Mouse (Mus musculus) megakaryocyte, adult 5-6 weeks (primary cell): ENCODE results near the gene Hectd1. TPM values are rescaled to one million over a fixed set of nuclear protein-coding genes. Genes with fewer than 3 reads are reported as not detected.

Source experiments
- ATAC-seq: 2 replicates; pipeline ENCODE4 v1.8.0; 2016; ENCODE audit warnings: mild to moderate bottlenecking, inconsistent platforms; ENCODE audit not compliant: poor library complexity, severe bottlenecking
- total RNA-seq, 2 experiments: library from RNA; stranded (forward) in 1 of 2; stranded (reverse) in 1 of 2; fragments of 153-499, 151-499 nt in 1 of 2; fragments of 221-1000, 200-1000 nt in 1 of 2; gene quantifications; 2 replicates each; pipeline versions ENCODE4 v1.2.3 to v1.2.4; 2015 to 2017

Gene Hectd1
- total RNA-seq, 2 experiments from 2014 or later, result 49.2 to 89.7 TPM

DNA sequence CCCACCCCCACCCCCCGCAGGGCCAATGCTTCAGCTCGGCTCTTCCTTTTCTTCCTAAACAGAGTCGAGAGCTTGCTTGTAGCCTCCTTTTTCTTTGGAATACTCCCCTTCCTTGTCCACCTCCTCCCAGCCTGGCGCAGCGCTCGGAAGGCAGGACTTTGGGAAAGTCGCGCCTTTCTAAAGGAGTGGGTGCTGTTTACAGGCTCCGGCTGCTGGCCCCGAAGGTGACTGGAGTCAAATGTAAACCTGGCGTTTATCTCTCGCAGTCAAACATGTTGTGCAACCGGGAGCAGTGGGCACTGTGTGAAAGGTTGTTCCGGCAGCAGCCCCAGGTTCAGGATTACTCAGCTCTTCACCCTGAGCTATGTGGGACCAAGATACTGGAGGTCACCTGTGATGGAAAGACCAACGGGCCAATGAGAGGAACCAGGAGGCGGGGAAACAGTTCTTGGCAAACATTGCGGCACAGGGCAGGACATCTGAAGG is 15.5 kb upstream of the Hectd1 start:
- peak; percentile 97 for ATAC-seq

DNA sequence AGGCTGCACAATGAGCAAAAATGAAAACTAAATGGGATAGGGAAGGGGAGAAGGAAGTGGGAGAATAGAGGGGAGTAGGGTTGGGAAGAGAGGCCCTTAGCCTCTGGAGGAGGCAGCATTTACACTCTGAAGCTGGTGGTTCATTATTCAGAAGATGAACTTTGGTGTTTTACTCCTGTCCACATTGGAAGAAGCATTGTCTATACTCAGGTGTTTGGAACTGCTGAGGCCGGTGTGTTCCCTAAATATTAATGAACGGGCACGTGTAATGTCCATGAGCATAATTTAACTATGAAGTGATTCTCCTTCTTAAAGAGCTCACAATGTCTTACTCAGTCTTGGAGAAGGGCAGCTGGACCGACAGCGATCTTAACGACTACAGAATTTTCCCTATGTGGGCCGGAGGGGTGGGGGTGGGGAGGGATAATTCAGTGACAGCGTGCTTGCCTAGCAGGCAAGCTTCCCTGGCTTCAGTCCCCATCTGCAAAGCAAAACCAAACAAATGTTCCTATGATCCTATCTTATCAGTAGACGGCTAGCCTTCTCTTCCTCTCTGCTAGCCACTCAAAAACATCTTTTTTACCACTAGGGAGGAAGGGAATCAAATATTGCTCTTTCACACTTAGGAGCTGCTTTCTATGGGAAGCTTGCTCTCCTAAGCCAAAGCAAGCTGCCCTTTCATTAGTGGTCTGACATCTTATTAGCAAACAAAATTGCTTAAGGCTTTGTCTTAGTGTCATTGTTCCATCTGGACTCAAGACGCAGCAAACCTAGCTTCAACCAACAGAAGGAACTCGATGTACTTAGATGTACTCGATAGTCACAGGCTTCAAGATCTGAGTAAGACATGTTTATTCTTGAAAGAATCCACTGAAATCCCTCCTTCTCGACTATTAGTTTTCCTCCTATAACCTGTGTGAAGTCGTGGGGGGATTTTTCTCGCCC is 14.5 kb upstream of the Hectd1 start:
- ATAC-seq, result no peak

DNA sequence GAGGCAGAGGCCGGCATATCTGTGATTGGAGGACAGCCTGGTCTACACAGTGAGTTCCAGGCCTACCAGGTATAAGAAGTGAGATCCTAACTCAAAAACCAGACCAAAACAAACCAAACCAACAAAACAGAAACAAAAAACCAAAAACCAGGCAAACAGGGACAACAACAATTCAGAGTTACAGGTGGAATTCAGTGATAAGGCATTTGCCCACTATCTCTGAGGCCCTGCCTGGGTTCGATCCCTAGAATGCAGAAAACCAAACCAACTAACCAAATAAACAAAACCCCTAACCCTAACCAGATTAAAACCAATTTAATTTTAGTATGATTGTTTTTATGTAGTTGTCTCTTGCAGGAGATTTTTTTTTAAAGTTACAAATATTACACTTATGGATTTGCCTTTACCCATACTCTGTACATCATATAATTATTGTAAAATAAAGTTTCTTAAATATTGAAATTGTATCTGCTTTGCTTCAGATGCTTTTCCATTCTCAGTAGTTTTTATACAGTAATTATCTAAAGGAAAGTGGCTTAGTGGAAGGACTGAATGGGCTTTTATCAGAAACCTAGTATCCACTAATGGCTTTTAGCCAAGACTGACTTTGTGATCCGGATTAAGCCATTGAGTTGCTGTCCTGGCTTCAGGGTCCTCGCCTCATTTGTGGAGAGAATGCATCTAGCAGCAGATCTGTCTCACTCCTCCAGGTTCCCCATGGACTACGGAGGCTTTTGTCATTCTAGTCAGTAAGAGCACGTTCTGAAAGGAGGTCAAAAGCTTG is 12.9 kb upstream of the Hectd1 start:
- no peak for ATAC-seq

DNA sequence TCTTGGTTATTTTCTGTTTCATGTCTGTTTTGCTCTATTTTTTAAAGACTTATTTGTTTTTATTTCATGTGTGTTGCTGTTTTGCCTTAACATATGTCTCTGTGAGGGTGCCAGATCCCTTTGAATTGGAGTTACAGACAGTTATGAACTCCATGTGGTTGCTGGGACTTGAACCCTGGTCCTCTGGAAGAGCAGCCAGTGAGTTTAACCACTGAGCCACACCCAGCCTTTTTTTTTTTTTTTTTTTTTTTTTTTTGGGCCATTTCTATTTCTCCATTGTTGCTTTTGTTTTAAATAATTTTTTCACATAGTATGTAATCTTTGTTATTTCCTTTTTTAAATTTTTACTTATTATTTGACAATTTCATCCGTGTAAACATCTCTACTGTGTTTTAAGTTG is 10.5 kb upstream of the Hectd1 start:
- ATAC-seq, result no peak

DNA sequence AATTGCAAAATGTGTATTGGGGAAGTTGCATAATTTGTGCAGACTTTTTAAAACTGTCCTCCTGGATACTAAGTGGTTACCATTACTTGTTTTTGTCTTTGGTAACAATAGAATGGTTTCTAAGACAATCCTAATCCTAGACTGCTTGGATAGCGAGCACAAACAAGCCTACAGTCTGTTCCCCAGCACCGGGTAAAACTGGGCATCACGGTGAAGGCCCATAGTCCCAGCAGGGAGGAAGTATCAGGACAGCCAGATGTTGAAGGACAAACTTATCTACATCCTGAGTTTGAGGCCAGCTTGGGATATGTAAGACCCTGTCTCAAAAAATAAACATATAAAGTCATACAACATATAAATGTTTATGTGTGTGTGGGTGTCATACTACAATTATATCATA is 5.9 kb upstream of the Hectd1 start:
- no peak for ATAC-seq

DNA sequence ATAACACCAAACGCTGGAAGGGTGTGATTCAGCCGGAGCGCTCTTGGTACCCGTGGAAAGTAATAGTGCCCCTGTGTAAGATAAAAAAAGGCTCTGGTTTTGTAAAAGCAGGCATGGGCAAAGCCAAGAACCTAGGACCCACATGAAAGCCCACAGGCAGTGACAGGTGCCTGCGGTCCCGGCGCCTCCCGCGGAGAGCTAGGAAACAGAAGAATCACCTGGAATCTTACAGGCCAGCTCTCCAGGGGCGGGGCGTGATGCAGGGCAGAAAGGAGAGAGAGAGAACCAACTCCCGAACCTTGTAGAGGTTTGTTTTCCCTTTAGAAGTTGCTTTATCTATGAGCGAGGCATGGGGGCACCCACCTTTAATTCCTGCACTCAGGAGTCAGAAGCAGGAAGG is 2.6 kb upstream of the Hectd1 start:
- ATAC-seq, result no peak

DNA sequence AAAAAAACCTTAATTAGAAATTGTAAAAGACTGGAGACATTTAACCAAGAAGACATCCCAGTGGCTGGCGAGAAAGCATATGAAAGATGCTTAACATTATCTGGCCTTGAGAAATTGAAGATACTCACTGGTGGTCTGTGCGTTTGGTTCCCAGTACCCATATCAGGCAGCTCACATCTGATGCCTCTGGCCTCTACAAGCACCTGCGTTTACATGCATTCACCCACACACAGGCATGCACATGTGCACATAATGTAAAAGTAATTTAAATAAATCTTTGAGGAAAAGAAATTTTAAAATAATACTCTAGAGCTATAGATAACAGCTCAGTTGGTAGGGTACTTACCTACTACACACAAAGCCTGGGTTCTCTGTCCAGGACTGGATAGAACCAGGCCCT is 2.0 kb upstream of the Hectd1 start:
- no peak for ATAC-seq

DNA sequence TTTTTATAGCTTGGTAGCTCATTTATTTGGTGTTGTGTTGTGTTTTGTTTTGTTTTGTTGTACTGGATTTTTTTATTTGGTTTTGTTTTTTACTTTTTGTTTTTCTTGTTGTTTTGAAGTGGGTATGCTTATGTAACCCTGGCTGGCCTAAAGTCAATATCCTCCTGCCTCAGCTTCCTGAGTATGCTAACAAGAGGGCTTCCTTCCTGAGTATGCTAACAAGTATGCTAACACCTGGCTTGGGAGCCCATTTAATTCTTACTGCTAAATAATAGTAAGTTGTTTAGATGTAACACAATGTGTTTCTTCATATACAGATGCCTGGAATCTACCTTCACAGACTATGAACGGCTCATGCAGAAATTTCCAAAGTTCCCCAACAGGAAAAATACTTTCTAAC is 1.3 kb upstream of the Hectd1 start:
- ATAC-seq, result no peak

DNA sequence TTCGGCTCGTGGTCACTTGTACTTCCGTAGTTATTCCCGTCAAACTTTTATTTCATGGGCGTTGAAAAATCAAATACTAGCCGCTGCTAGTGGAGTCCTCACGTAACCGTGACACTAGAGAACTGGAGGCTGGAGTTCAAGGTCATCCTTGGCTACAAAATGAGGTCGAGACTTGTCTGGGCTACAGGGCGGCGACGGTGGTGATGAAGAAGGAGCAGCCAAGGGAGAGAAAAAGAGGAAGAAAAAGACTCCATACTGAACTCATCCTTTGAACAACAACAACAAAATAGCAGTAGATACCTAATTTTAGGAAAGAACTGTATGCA is 704 bp upstream of the Hectd1 start:
- peak; percentile 53; the same call in 1 of the 2 replicates for ATAC-seq

DNA sequence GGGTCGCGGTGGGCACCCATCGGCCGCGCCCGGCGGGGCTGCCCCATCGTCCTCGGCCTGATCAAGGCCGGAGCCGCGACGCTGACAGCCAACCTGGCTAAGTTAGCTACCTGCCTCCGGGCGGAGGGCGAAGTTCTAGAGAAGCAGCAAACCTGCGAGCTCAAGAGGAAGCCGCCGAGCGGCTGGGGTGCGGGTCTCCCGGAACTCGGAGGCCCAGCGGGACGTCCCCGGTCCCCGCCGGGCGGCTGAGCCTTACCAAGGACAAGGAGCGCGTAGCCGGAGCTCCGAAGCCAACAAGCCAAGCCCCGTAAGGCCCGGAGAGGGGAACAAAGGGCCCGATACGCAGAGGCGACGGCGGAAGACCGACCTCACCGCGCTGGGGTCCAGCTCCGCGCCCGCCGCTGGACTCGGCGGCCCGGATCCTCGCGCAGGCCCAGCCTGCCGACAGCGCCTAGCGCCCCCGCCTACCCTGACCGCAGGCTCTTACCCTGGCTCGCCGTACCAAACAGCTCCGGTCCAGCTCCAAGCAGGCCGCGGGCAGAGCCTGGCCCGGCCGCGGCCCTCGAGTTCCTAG is 533 bp downstream of the Hectd1 start:
- peak; percentile 10 for ATAC-seq

DNA sequence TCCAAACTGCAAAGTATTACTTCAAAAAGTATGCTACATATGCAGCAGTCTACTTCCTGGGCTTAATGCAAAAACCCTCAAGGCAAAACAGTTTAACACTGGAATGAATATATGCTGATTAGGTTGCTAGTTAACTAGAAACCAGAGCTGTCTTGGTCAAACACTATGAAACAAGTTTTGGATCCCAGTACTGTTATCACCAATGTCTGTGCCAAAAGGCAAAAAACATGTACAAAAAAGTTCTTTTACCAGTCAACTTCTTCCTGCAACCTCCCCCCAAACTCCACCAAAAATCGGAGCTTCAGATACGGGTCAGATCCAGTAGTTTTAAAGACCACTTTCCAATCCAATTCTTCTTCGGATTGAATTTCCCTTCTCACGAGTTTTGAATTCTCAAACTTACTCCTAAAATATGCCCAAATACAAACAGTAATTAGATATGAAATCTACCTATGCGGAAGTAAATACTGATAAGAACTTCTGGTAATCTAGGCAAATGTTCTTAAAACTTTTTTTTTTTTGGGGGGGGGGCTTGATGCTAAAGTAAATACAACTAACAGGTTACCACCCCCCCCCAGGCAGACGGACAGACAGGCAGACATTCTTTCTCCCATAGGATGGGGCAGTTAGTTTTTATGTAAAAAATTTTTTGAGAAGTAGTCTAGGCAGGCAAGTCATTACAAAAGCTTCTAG is 1.2 kb downstream of the Hectd1 start:
- ATAC-seq, result no peak

DNA sequence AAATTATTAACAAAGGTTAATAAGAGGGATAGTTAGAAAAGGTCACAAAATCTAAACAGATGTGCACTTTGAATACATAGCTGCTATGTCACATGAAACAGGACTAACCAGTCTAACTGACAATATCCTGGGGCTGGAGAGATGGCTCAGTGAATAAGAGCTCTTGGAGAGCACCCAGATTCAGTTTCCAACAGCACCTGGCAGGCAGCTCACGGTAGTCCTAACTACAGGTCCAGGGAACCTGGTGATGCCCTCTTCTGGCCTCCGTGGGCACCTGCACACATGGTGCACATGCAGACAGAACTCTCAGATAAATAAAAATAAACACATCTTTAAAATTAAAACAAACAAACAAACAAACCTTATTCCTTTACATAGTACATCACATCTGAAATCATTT is 4.0 kb downstream of the Hectd1 start:
- ATAC-seq, result no peak

DNA sequence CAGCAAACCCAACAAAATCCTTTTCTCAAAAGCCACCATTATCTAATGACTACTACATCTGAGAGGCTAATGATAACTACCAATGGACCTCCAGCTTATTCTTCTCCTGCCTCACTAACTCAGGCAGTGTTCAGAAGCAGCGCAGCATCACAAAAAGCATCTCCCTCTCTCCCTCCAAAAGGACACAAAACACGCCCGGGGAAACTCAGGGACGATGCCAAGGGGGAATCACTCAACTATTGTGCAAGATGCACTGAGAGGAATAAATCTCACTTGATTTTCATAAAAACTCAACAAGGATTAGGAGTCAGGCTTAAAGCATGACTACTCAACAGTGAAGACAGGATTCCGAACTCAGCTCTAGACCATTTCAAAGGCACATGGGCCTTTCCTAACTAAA is 6.0 kb downstream of the Hectd1 start:
- no peak for ATAC-seq

DNA sequence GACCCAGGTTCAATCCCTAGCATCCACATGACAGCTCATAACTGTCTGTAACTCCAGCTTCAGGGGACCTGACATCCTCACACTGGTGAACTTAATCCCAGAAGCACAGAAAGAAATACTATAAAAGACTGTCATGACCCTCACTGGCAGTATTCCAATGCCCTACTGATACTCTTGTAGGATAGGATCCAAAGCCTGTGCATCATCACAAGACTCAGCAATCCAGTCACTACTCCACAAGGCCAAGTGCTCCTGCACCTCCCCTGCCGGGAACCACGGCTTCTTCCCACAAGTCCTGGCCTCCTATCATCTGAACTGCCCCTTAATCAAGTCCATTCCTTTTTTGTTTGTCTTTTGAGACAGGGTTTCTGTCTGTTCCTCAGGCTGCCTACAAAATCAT is 6.5 kb downstream of the Hectd1 start:
- no peak for ATAC-seq

DNA sequence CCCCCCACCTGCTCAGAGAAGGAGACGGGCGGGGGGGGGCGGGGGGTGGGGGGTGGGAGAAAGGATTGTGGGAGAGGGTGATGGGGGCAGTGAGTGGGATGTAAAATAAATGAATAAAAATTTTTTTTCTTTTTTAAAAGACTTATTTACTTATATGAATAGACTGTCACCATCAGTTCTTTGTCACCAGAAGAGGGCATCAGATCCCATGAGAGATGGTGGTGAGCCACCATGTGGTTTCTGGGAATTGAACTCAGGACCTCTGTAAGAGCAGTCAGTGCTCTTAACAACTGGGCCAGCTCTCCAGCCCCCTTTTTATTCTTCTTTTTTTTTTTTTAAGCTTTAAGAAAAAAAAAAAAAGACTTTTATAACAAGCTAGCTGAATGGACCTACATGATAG is 7.1 kb downstream of the Hectd1 start:
- no peak for ATAC-seq

DNA sequence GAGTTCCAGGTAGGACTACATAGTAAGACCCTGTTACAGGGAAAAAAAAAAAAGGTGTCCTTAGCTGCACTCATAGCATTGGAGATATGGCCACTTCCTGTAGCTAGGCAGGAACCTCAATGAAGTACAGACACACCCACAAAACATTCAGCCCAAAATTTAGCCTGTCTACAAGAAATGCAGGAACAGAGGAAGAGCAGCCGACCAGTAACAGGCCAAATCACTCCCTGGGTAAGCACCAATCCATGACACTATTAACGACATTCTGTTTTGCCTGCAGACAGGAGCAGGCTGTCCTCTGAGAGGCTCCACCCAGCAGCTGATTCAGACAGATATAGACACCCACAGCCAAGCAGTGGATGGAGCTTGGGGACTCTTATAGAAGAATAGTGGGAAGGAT is 8.1 kb downstream of the Hectd1 start:
- ATAC-seq, result no peak; the same call in 1 of the 2 replicates

DNA sequence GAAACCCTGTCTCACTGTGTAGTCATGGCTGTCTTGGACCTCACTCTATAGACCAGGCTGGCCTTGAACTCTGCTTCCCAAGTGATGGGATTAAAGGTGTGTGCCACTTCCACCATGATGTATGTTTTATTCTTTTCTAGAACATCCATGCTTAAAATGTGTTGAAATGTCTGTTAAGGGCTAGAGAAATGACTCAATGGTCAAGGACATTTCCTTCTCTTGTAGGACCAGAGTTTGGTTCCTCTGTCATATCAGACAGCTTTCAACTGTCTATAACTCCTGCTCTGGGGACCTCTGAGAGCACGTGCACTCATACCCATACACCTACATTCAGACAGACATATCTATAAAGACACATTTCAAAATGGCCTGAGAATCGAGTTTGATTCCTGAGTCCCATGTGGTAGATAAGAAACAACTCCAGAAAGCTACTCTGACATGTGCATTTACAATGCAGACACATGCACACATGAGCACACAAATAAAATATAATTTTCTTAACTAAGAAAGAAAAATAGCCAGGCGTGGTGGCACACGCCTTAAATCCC is 9.3 kb downstream of the Hectd1 start:
- ATAC-seq, result no peak

DNA sequence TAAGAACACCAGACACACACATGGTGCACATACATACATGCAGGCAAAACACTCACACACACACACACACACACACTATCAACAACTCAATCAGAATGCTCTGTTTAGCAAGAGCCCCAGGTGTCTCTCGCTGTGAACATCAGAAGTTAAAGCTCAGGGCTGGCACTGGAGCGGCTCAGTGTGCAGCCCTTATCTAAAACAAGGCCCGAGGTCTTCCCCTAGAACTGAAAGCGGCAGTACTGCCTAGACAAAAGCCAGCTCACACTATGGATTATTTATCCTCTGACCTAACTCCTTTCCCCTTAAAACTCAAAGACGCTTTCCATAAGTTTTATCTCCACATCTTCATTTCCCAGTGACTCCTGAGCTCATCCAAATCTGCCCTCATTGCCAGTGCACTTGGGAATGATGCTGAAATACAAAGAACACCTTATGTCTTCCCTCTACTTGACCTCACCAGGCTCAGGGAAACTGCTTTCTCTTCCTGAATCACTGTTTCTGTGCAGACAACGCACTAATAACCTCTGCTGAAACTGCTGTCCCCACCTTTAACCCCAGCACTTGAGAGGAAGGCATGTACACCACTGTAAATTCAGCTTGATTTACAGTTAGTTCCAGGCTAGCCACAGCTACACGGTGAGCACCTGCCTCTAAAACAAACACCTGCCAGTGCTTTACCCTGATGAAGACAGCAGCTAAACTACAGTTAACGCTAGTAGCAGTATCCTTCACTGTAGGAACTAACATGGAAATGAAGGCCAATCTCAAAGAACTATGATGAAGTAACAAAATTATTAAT is 11.3 kb downstream of the Hectd1 start:
- 0 out of 2 replicates have a peak, but pooled peaks have one; percentile 18 for ATAC-seq

DNA sequence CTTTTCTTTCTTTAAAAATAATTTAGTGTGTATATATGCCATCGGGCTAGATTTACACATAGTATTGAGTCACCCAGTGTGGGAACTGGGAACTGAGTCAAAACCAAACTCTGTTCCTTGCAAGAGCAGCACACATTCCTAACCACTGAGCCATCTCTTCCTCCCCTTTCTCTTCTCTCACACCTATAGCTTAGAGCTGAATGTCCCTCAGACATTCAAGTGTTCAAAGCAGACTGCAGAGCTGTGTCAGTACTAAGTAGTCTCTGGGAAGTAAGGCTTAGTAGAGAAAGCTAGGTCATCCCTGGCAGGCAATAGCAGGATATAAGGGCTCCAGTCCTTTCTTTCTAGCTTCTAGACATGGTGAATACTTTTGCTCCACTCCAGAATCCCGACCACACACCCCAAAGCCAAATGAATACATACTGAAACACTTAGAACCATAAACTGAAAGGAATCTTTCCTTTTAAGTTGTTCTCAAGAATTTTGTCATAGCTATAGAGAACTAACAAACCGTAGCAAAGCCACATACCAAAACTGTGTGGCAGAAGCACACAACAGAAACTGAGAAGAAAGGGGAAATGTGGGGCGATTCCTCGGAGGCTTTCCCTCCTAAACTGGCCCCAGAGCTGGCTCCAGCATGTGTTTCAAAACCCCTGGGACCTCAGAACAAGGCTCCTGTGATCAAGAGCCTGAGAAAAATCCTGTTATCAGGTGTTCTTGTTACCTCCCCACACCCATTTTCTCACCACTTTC is 17.8 kb downstream of the Hectd1 start:
- peak; percentile 78 for ATAC-seq
